Mouse (Mus musculus) adrenal gland, postnatal 14 days (tissue): Measurements from ENCODE around the gene Vmn2r57. TPM values are rescaled to one million over a fixed set of nuclear protein-coding genes. Genes with fewer than 3 reads are reported as not detected.
"Not testable (repeated sequence)": the region's sequence is repeated elsewhere in the genome, so short reads cannot be mapped to it uniquely, and the experiment has no call there.

Experiments used
- DNase-seq: peaks from one replicate; pipeline ENCODE4 v3.0.0; 2021; ENCODE audit warnings: mixed read lengths
- long read RNA-seq, 2 experiments: library from polyadenylated mRNA; stranded (forward); transcript quantifications; one replicate each; pipeline ENCODE4 v2.0.0; 2021
- total RNA-seq: library from RNA; stranded (reverse); gene quantifications from 2 replicates; pipeline ENCODE4 v1.2.3, GENCODE M21; 2021

The Vmn2r57 gene
- total RNA-seq = 0.07 and 0.19 TPM in 2 replicates
- long read RNA-seq, experiment 1 = 0 reads
- long read RNA-seq, experiment 2 = 0 reads

GRCm38 (mm10) chr7:41448596-41448995 is at the start of gene Vmn2r57:
Gene Vmn2r57 (minus strand): TSS chr7:41448696.
- not testable (repeated sequence) for DNase-seq

GRCm38 (mm10) chr7:41497871-41498270 is 49.4 kb upstream of the Vmn2r57 start:
- no peak for DNase-seq

- no peak for DNase-seq
These were observed 3.4 kb upstream of the Vmn2r57 start for GRCm38 (mm10) chr7:41451864-41452263.

GRCm38 (mm10) chr7:41394130-41394529 is 54.4 kb downstream of the Vmn2r57 start:
- no peak for DNase-seq

GRCm38 (mm10) chr7:41393048-41393971 is 55.2 kb downstream of the Vmn2r57 start, which contains the start of gene AI987944:
Gene AI987944 (minus strand): TSS chr7:41393379.
- DNase-seq = peak; percentile 88

Other genes starting within 250 kb of the Vmn2r57 start
- gene AI987944, start 55.3 kb downstream of the Vmn2r57 start, total RNA-seq = 10.6 and 14.2 TPM in 2 replicates
- not detected in 2 replicates for gene Gm20449, start 50.7 kb upstream of the Vmn2r57 start, total RNA-seq
- 8.8 and 10.4 TPM in 2 replicates for gene AW146154, start 51.2 kb upstream of the Vmn2r57 start, total RNA-seq
- gene Gm6871, start 125.0 kb upstream of the Vmn2r57 start, total RNA-seq = 0.59 TPM in 1 of 2 replicates, not detected in the other
- 16.6 and 18.9 TPM in 2 replicates for gene 2610021A01Rik, start 150.5 kb upstream of the Vmn2r57 start, total RNA-seq
- gene Zfp788, start 184.5 kb upstream of the Vmn2r57 start, total RNA-seq = 10.9 and 13.6 TPM in 2 replicates